Mouse (Mus musculus) thymus, postnatal 25 days (tissue): ENCODE results near the gene Zc3h6.
"Not testable (repeated sequence)": the region's sequence is repeated elsewhere in the genome, so short reads cannot be mapped to it uniquely, and the experiment has no call there.

Experiments
- DNase-seq: peaks from one replicate; pipeline ENCODE4 v3.0.0; 2022

Zc3h6 gene

GRCm38 (mm10) chr2:128966641-128967580 lies at the start of gene Zc3h6:
Gene Zc3h6, plus strand, starts transcription at chr2:128967402.
- peak; percentile 98 for DNase-seq

- DNase-seq, result no peak
Observed at GRCm38 (mm10) chr2:128924799-128925198, 42.4 kb upstream of the Zc3h6 start.

DNA sequence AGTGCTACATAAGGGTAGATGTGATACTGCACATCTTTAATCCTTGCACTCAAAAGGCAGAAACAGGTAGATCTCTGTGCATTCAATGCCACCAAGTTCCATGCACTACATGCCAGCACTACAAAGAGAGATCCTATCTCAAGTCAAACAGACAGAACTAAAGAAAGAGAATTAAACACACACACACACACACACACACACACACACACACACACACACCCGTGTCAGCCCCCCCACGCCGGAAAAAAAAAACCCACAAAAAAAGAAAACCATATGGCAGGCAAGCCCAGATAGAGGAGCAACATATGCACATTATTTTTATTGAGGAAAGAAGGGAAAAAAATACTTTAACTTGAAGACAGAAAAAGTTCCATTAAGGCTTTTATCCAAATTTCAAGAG lies 38.8 kb upstream of the Zc3h6 start:
- DNase-seq, result peak; percentile 38

GRCm38 (mm10) chr2:128930704-128931103 lies 36.5 kb upstream of the Zc3h6 start:
- DNase-seq, result no peak

DNA sequence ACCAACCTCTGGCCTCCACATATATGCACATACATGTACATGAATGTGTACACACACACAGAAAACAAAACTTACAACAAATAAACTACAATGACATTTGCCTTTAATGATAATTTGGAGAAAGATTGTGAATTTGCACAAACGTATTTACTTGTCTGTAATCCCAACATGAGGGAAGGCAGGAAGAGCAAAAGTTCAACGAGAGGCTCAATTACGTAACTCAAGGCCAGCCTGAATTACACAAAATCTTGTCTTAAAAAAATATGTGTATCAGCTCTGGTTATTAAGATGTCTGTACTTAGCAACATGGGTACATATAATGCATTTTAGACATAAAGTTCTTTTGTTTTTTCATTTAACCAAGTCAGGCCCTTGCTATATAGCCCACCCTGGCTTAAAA lies 30.9 kb upstream of the Zc3h6 start:
- no peak for DNase-seq

DNA sequence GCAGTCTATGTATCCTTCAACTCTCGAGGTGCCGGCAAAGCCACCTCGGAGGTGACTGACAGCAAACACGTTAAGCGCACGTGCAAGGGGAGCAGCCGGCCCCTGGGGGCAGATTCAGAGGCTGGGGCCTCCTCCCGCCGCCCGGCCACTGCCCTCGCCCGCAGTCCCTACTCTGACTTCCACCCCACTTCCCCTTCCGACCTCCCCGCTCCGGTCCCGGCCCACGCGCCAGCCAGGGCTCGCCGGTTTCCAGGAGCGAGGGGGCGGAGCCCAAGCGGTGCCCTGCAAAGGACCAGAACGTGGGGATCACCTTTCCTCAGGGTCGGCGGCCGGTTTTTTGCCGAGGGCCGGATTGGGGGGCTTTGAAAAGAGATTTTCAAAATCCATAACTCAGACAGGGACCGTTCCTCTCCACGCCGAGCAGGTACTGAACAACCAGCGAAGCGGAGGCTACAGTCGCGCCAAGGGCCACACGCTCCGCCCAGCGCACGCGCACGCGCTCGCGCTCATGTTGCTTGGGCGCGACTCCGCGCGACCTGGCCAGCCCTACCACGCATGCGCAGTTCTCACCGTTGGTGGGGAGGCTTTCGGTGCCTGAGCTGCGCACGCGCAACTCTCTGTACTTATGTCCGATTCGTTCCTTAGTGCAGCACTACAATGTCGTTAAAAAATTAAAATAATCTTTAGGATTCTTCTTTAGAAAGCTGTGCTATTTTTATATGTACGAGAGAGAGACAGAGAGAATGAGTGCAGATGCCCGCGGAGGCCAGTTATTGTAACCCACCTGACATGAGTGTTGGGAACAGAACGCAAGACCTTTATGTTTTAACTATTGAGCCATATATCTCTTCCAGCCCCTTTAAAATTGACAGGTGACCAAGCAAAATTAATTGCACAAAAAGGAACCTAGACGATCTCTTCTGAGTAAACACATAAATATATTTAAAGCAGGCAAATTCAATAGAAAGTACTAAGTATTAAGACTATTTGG lies 23.4 kb upstream of the Zc3h6 start, which contains the start of gene Zc3h8:
Zc3h8 (minus strand) TSS at position 540 of the 991 bp plus-strand sequence.
- DNase-seq, result peak; percentile 98

GRCm38 (mm10) chr2:128947962-128948588 lies 19.1 kb upstream of the Zc3h6 start:
- DNase-seq, result peak; percentile 30

- no peak for DNase-seq
Observed at GRCm38 (mm10) chr2:128954186-128954585, 13.0 kb upstream of the Zc3h6 start.

DNA sequence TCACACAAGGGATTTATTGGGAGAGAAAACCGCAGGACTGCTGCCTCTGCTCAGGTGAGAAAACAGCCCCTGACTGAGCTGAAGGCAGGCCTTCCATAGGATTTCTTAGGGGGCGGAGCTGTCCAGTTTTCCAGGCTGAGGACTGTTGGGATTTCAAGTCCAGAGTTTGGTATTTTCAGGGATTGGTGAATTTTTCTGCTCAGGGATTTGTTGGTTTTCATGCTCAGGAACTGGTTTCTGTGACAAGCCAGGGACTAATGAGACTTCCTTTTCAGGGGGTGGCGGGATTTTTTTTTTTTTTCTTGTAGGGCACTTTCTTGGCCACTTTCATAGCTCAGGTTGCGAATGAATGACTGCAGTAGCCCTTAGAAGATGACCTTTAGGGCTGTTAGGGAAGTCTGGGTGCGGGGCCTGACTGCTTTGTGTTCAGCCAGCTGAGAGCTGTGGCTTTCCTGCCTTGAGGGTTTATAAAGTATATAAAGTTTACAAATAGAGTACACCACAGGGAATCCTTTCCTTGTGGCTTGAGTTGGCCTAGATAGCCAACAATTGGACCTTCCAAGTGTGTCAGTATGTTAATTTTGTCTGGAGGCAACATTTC lies 1.6 kb upstream of the Zc3h6 start:
- DNase-seq, result no peak

DNA sequence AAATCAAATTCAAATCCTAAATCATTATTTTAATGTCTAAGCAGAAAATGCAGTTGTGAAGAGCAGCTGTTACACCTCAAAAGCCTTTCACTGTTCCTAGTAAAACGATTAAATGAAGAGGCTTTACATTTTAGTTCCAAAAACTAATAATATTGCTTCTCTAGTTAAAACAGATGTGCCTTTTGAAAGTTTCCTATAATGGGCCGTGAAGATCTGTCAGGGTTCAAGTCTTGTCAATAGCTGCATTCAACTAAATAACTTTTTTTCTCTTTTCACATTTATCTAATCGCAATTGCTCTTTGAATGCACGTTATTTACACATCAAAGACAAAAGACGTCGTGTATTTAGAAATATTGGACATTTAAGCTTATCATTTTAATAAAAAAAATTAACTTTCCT lies 966 bp upstream of the Zc3h6 start:
- DNase-seq, result no peak

DNA sequence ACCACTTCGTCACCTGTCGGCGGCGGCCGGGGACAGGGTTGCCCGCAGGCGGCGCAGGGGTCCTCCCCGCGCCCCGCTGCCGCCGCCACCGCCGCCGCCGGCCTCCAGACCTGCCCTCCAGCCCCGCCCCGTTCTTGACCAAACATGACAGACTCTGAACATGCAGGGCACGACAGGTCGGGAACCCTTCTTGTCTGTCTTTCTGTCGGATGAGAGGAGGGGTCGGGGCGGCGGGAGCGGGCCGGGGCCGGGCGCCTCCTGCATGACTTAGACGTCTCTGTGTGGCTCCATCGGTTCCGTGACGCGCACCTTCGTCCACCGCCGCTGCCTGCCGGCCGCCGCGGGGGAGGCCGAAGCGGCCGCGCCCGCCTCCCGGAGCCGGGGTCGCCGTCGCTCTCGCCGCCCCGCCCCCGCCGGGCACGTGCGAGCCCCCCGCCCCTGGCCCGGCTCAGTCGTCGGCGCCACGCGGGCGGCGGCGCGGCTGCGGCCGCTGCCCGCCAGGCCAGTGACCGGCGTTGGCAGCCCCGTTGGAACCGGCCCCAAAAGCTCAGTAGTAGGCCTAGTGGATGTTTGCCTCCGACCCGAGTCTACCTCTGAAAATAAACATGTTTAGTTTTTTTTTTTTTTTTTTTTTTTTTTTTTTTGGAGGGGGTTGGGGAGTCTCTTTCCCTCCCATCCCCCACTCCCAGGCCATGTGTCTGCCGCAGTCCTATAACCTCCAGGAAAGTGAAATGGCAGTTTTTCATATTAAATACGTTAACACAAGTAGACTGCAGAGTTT lies 649 bp downstream of the Zc3h6 start, which contains the start of gene Gm10762:
Gm10762 (minus strand) TSS at position 65 of the 781 bp plus-strand sequence.
- DNase-seq, result peak; percentile 82

DNA sequence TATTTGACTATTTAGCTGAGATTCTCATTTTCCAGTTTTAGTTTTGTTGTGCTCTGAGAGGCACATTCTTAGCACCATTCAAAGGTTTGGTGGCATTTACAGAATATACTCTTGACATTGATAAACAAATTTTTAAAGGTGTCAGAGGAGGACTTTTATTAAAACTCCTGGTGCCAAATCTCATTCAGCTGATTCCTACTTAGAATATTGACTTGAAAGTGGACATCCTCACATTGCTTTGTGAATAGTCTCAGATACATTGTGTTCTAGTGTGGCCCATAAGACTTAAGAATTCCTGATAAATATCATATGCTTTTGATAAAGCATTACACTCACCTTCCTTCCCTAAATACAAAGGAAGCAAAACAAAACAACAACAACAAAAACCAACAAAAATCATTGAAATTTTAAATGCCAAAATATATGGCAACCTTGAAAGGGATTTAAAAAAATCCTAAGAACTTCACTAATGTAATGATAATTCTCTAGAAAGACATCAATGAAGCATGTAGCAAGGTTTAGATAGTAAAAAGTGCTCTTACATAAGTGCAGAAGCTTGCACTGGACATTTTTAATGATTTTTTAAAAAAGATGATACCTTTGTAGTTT lies 1.4 kb downstream of the Zc3h6 start:
- DNase-seq, result no peak

GRCm38 (mm10) chr2:128972301-128972700 lies 5.1 kb downstream of the Zc3h6 start:
- no peak for DNase-seq

GRCm38 (mm10) chr2:128975572-128975971 lies 8.4 kb downstream of the Zc3h6 start:
- DNase-seq, result no peak

- no peak for DNase-seq
Observed at GRCm38 (mm10) chr2:128984746-128985145, 17.5 kb downstream of the Zc3h6 start.

GRCm38 (mm10) chr2:129004872-129005271 lies 37.7 kb downstream of the Zc3h6 start:
- no peak for DNase-seq

DNA sequence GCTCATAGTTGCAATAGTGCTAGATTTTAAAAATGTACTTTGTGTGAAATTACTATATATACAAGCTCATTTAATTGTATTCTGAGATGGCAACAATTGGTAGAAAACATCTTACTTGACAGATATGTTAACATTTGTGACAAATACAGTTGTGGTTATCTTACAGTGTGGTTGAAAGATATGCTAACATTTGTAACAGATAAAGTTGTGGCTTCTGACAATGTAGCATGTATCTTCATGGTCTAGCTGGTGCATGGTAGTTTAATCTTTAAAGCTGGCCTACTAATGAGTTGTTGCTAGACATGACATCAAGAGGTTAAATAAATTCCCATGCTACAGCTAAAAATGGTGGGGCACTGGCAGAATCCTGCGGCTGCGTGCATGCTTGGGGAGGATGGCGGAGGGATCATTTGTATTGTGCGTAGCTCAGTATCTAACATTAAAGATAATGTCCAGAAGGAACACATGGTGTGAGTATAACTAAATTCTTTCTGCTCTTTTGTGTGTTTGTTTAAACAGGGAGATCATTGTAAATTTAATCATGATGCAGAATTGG lies 39.1 kb downstream of the Zc3h6 start:
- no peak for DNase-seq

DNA sequence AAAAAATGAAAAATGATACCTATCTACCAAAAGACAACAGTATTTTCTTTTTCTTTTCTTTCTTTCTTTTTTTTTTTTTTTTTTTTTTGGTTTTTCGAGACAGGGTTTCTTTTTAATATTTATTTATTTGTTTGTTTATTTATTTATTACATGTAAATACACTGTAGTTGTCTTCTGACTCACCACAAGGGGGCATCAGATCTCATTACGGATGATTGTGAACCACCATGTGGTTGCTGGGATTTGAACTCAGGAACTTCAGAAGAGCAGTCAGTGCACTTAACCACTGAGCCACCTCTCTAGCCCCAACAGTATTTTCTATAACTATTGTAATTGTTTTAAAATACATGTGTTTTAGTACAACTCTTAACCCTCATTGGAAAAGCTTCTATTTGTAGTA lies 41.7 kb downstream of the Zc3h6 start:
- not testable (repeated sequence) for DNase-seq

- no peak for DNase-seq
Observed at GRCm38 (mm10) chr2:129020106-129020505, 52.9 kb downstream of the Zc3h6 start.

DNA sequence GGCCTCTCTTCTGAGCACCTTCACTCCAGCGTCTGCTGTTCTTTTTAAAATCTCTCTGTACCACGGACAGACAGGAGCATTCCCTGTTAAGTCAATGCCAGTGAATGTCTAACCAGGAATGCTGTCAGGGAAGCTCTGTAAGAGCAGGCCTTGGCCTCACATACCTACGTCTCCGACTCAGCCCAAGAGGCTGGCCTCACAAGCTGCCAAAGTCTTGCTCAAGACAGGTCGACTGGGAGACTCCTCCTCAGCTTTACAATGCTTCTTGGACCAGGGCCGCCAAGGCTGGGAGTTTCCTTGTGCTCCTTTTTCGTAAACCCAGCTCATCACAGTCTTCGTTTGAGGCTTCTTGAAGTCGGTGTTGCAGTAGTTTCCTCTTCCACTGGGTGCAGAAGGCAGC lies 57.6 kb downstream of the Zc3h6 start:
- DNase-seq, result no peak

DNA sequence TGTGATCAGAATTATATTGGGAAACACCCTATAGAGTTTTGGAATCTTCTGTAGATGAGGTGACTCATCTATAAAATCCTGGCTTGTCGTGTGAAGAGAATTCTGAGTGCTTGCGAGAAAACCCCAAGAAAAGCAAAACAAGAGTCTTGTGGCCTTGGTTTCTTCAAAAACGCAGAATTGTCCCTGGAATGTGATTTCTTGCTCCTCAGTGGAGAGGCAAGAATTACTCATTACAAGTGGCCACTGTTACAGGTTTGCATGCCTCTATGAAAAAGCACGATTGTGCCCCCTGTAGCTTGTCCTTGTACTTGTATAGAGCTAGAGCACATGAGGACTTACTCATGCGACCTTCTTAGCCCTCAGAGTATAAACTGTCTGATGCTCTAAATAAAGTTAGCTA lies 68.2 kb downstream of the Zc3h6 start:
- DNase-seq, result no peak
